Mouse (Mus musculus) forebrain, embryonic 12.5 days (tissue): ENCODE measurements around the gene Fgfr2. TPM values are rescaled to one million over a fixed set of nuclear protein-coding genes. Genes with fewer than 3 reads are reported as not detected.
"Not testable (repeated sequence)": the region's sequence is repeated elsewhere in the genome, so short reads cannot be mapped to it uniquely, and the experiment has no call there.

Experiments used
- ATAC-seq: fragments of 200-750 bp; cut with Nextera tagmentation; 2 replicates; pipeline ENCODE4 v1.8.0; 2017; ENCODE audit warnings: moderate TSS enrichment; ENCODE audit not compliant: low FRiP score
- H3K27ac ChIP-seq: fragments of 300-500 bp; sonication (generic); 2 replicates; pipeline ENCODE4 v1.5.1; 2016; ENCODE audit warnings: mild to moderate bottlenecking
- H3K27me3 ChIP-seq: fragments of 300-500 bp; sonication (generic); 2 replicates; pipeline ENCODE4 v1.6.1; 2016; ENCODE audit warnings: mild to moderate bottlenecking
- H3K36me3 ChIP-seq: fragments of 300-500 bp; sonication (generic); replicated peaks from 2 replicates; pipeline ENCODE4 v1.6.1; 2016; ENCODE audit warnings: mild to moderate bottlenecking
- H3K4me1 ChIP-seq: fragments of 300-500 bp; sonication (generic); 2 replicates; pipeline ENCODE4 v1.6.1; 2016
- H3K4me2 ChIP-seq: fragments of 300-500 bp; sonication (generic); 2 replicates; pipeline ENCODE4 v1.6.1; 2016; ENCODE audit warnings: mild to moderate bottlenecking, moderate library complexity
- H3K4me3 ChIP-seq: fragments of 300-500 bp; sonication (generic); replicated peaks from 2 replicates; pipeline ENCODE4 v1.5.1; 2016; ENCODE audit warnings: mild to moderate bottlenecking
- H3K9ac ChIP-seq: fragments of 300-500 bp; sonication (generic); 2 replicates; pipeline ENCODE4 v1.6.1; 2016; ENCODE audit warnings: mild to moderate bottlenecking
- H3K9me3 ChIP-seq: fragments of 300-500 bp; sonication (generic); 2 replicates; pipeline ENCODE4 v1.6.1; 2016
- WGBS: fragments of 180-500 bp; shearing (Covaris S2); methylation state at CpG from one replicate; pipeline ENCODE4 v1.1.7; 2016; 5-methylcytosine and 5-hydroxymethylcytosine counted together
- polyA plus RNA-seq: library from polyadenylated mRNA; unstranded; fragments of >200 nt; fragmentation: Nextera tagmentation; extraction: Ambion mirVana; gene quantifications from 2 replicates; pipeline ENCODE4 v1.2.1, GENCODE M21; 2016

The Fgfr2 gene
- polyA plus RNA-seq, 1 experiment from 2014 or later, result 89.6 TPM

- Histone ChIP-seq H3K4me2 (no peak overlapping the region), H3K4me3 (no peak overlapping the region), H3K27ac (peak overlapping the region; percentile 86), H3K36me3 (peaks cover 7% of the 10 kb centered on the region; the same call in 1 of the 2 replicates), H3K9ac (no peak overlapping the region), H3K9me3 (no peaks in the 10 kb centered on the region), H3K27me3 (no peaks in the 10 kb centered on the region; the same call in 1 of the 2 replicates), H3K4me1 (peaks cover 32% of the 10 kb centered on the region)
- WGBS, result 62% methylated on average over 8 of the region's 8 CpGs
- ATAC-seq, result 0 out of 2 replicates have a peak, but pooled peaks have one; percentile 45
Observed at GRCm38 (mm10) chr7:130669370-130669881, 2453.7 kb downstream of the Fgfr2 start.

GRCm38 (mm10) chr7:130668729-130669281 lies 2454.3 kb downstream of the Fgfr2 start:
- Histone ChIP-seq H3K27me3 (no peaks in the 10 kb centered on the region; the same call in 1 of the 2 replicates), H3K4me3 (no peak overlapping the region), H3K9ac (no peak overlapping the region), H3K27ac (peak overlapping the region; percentile 86), H3K36me3 (peaks cover 12% of the 10 kb centered on the region; the same call in 1 of the 2 replicates), H3K9me3 (no peaks in the 10 kb centered on the region), H3K4me2 (no peak overlapping the region), H3K4me1 (peaks cover 30% of the 10 kb centered on the region)
- WGBS, result 75% methylated on average over 7 of the region's 7 CpGs
- ATAC-seq, result 0 out of 2 replicates have a peak, but pooled peaks have one; percentile 12

GRCm38 (mm10) chr7:130668013-130668412 lies 2455.1 kb downstream of the Fgfr2 start:
- not testable (repeated sequence) for H3K4me3 ChIP-seq, ATAC-seq, H3K4me2 ChIP-seq, H3K27ac ChIP-seq, H3K27me3 ChIP-seq, H3K9ac ChIP-seq, H3K9me3 ChIP-seq
- Histone ChIP-seq H3K36me3 (peaks cover 18% of the 10 kb centered on the region), H3K4me1 (peaks cover 24% of the 10 kb centered on the region)
- 58% methylated on average over 1 of the region's 1 CpGs for WGBS

GRCm38 (mm10) chr7:130665358-130665757 lies 2457.8 kb downstream of the Fgfr2 start:
- H3K36me3 ChIP-seq, result peaks cover 19% of the 10 kb centered on the region
- no peak overlapping the region for H3K4me2 ChIP-seq
- no peak for ATAC-seq
- H3K9ac ChIP-seq, result no peak overlapping the region
- no peaks in the 10 kb centered on the region for H3K9me3 ChIP-seq
- 99% methylated on average over 9 of the region's 9 CpGs for WGBS
- H3K27ac ChIP-seq, result no peak overlapping the region
- H3K27me3 ChIP-seq, result no peaks in the 10 kb centered on the region; the same call in 1 of the 2 replicates
- H3K4me1 ChIP-seq, result peaks cover 30% of the 10 kb centered on the region
- H3K4me3 ChIP-seq, result no peak overlapping the region

GRCm38 (mm10) chr7:130664629-130665028 lies 2458.5 kb downstream of the Fgfr2 start:
- no peak overlapping the region for H3K9ac ChIP-seq
- ATAC-seq, result no peak
- no peak overlapping the region for H3K27ac ChIP-seq
- H3K4me1 ChIP-seq, result peaks cover 23% of the 10 kb centered on the region
- H3K36me3 ChIP-seq, result peaks cover 19% of the 10 kb centered on the region
- 90% methylated on average over 5 of the region's 5 CpGs for WGBS
- H3K4me3 ChIP-seq, result no peak overlapping the region
- H3K9me3 ChIP-seq, result no peaks in the 10 kb centered on the region
- H3K4me2 ChIP-seq, result no peak overlapping the region
- no peaks in the 10 kb centered on the region; the same call in 1 of the 2 replicates for H3K27me3 ChIP-seq

GRCm38 (mm10) chr7:130664037-130664436 lies 2459.1 kb downstream of the Fgfr2 start:
- ATAC-seq, result no peak
- H3K4me2 ChIP-seq, result no peak overlapping the region
- no peak overlapping the region for H3K27ac ChIP-seq
- no peaks in the 10 kb centered on the region; the same call in 1 of the 2 replicates for H3K27me3 ChIP-seq
- 97% methylated on average over 5 of the region's 5 CpGs for WGBS
- no peaks in the 10 kb centered on the region for H3K9me3 ChIP-seq
- peaks cover 19% of the 10 kb centered on the region for H3K36me3 ChIP-seq
- H3K9ac ChIP-seq, result no peak overlapping the region
- H3K4me3 ChIP-seq, result no peak overlapping the region
- peaks cover 17% of the 10 kb centered on the region for H3K4me1 ChIP-seq

GRCm38 (mm10) chr7:130662869-130663268 lies 2460.3 kb downstream of the Fgfr2 start:
- no peak overlapping the region for H3K4me2 ChIP-seq
- H3K9ac ChIP-seq, result no peak overlapping the region
- peaks cover 19% of the 10 kb centered on the region for H3K36me3 ChIP-seq
- H3K9me3 ChIP-seq, result no peaks in the 10 kb centered on the region
- H3K4me3 ChIP-seq, result no peak overlapping the region
- 74% methylated on average over 4 of the region's 4 CpGs for WGBS
- H3K27me3 ChIP-seq, result no peaks in the 10 kb centered on the region; the same call in 1 of the 2 replicates
- no peak for ATAC-seq
- no peak overlapping the region for H3K27ac ChIP-seq
- H3K4me1 ChIP-seq, result peaks cover 11% of the 10 kb centered on the region

- Histone ChIP-seq H3K4me2 (no peak overlapping the region), H3K36me3 (peaks cover 19% of the 10 kb centered on the region), H3K9ac (no peak overlapping the region), H3K9me3 (no peaks in the 10 kb centered on the region), H3K4me3 (no peak overlapping the region), H3K4me1 (peaks cover 11% of the 10 kb centered on the region), H3K27me3 (no peaks in the 10 kb centered on the region; the same call in 1 of the 2 replicates), H3K27ac (no peak overlapping the region)
- no peak for ATAC-seq
- WGBS, result 54% methylated on average over 5 of the region's 5 CpGs
Observed at GRCm38 (mm10) chr7:130662250-130662649, 2460.9 kb downstream of the Fgfr2 start.

- ATAC-seq, result no peak
- Histone ChIP-seq H3K4me2 (no peak overlapping the region), H3K27me3 (no peaks in the 10 kb centered on the region), H3K9ac (no peak overlapping the region), H3K4me3 (no peak overlapping the region), H3K9me3 (no peaks in the 10 kb centered on the region), H3K4me1 (peaks cover 14% of the 10 kb centered on the region), H3K27ac (no peak overlapping the region), H3K36me3 (peaks cover 11% of the 10 kb centered on the region; the same call in 1 of the 2 replicates)
- WGBS, result 94% methylated on average over 5 of the region's 5 CpGs
Observed at GRCm38 (mm10) chr7:130659129-130659528, 2464.0 kb downstream of the Fgfr2 start.

- Histone ChIP-seq H3K27me3 (no peaks in the 10 kb centered on the region), H3K9ac (no peak overlapping the region), H3K9me3 (no peaks in the 10 kb centered on the region), H3K4me2 (no peak overlapping the region), H3K27ac (no peak overlapping the region), H3K4me3 (no peak overlapping the region), H3K4me1 (peaks cover 26% of the 10 kb centered on the region), H3K36me3 (no peaks in the 10 kb centered on the region)
- ATAC-seq, result no peak
- WGBS, result 88% methylated on average over 13 of the region's 13 CpGs
Observed at GRCm38 (mm10) chr7:130657751-130658150, 2465.4 kb downstream of the Fgfr2 start.

GRCm38 (mm10) chr7:130656965-130657364 lies 2466.2 kb downstream of the Fgfr2 start:
- Histone ChIP-seq H3K36me3 (no peaks in the 10 kb centered on the region), H3K4me2 (no peak overlapping the region), H3K27ac (no peak overlapping the region), H3K27me3 (no peaks in the 10 kb centered on the region), H3K9ac (no peak overlapping the region), H3K4me1 (peaks cover 24% of the 10 kb centered on the region), H3K9me3 (no peaks in the 10 kb centered on the region), H3K4me3 (no peak overlapping the region)
- WGBS, result 90% methylated on average over 8 of the region's 8 CpGs
- ATAC-seq, result no peak

GRCm38 (mm10) chr7:130654562-130654961 lies 2468.6 kb downstream of the Fgfr2 start:
- WGBS, result 77% methylated on average over 2 of the region's 2 CpGs
- ATAC-seq, result no peak
- Histone ChIP-seq H3K27ac (no peak overlapping the region), H3K36me3 (no peaks in the 10 kb centered on the region), H3K27me3 (no peaks in the 10 kb centered on the region), H3K4me3 (no peak overlapping the region), H3K4me1 (peaks cover 21% of the 10 kb centered on the region), H3K9ac (no peak overlapping the region), H3K4me2 (no peak overlapping the region), H3K9me3 (no peaks in the 10 kb centered on the region)

- Histone ChIP-seq H3K9me3 (no peaks in the 10 kb centered on the region), H3K4me1 (peaks cover 33% of the 10 kb centered on the region), H3K4me3 (no peak overlapping the region), H3K36me3 (no peaks in the 10 kb centered on the region), H3K27me3 (no peaks in the 10 kb centered on the region), H3K4me2 (no peak overlapping the region), H3K27ac (0 out of 2 replicates have a peak overlapping the region, but pooled peaks have one; percentile 4), H3K9ac (no peak overlapping the region)
- WGBS, result 52% methylated on average over 6 of the region's 6 CpGs
- ATAC-seq, result no peak
Observed at GRCm38 (mm10) chr7:130653036-130653555, 2470.1 kb downstream of the Fgfr2 start.
